Mouse (Mus musculus) left cerebral cortex, adult 18-20 months (tissue): Measurements from ENCODE around the gene Casc3. TPM values are rescaled to one million over a fixed set of nuclear protein-coding genes. Genes with fewer than 3 reads are reported as not detected.
"Not testable (repeated sequence)": the region's sequence is repeated elsewhere in the genome, so short reads cannot be mapped to it uniquely, and the experiment has no call there.

ENCODE experiments used
- DNase-seq, 2 experiments: peaks; one replicate each; pipeline ENCODE4 v3.0.0; 2021 to 2022; ENCODE audit warnings: low spot score in 2 of 2, mixed read lengths in 1 of 2
- total RNA-seq, 2 experiments: library from RNA; stranded (reverse); gene quantifications; 2 replicates each; pipeline ENCODE4 v1.2.3; 2021

Gene Casc3
- total RNA-seq, 2 experiments from 2014 or later: 53.0 to 57.3 TPM

DNA sequence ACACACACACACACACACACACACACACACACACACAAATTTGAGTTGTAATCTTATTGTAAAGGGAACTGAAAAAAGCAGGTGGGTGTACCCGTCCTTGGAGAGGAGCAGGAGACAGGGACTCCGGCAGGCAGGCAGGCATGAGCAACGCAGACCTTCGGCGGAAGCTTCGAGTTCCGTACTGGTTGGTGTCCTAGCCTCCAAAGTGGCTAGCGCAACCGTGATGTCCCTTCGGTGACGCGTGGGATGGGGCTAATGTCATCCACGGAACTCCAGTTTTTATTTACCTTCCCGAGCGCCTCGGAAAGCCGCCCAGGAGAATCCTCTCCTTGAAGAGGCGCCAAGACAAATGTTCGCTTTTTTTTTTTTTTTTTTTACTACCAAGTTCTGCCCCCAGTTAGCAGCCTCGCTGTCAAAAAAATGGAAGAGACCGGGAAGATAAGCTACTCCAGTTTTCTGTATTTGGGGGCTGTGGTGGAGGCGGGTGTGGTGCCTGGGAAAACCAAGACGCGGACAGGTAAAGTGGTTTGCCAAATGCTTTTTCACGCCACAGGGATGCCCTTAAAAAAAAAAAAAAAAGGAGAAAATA lies 15.4 kb upstream of the Casc3 start:
- DNase-seq: no peak

DNA sequence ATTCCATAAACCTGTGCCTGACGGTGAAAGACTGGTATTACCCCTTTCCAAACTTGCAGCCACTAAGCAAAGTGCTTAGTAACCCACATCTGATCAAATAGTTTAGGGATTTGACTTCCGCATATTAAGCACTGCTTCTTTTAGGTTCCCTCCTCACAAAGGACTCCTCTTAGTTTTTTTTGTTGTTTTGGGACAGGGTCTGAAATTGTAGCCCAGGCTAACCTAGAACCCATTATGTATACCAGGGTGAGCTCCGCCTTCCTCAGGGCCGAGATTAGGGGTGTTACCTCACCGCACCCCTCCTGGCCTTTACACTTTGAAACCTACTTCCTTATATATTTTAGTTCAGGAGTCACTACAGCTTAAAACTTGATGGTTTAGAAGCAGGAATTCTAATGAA lies 14.9 kb upstream of the Casc3 start:
- no peak for DNase-seq

DNA sequence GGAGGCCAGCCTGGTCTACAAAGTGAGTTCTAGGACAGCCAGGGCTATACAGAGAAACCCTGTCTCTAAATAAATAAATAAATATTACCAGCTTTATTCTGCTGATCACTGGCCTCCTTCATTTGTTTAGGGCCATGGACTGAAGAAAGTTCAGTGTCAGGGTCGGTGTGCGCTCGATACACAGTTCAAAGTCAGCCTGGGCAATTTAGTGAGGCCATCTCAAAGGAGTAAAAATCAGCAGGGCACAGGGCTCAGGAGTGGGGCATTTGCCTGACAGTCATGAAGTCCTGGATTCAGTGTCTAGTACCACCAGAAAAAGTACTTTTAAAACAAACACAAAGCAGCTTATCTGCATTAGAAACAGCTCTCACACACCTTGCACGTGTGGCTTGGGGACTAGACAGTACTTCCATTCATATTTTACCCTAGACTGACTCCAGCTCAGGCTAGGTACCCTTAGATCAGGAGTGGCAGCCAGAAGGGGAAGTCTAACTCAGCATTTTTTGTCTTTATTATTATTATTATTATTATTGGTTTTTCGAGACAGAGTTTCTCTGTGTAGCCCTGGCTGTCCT lies 14.0 kb upstream of the Casc3 start:
- DNase-seq: no peak

DNA sequence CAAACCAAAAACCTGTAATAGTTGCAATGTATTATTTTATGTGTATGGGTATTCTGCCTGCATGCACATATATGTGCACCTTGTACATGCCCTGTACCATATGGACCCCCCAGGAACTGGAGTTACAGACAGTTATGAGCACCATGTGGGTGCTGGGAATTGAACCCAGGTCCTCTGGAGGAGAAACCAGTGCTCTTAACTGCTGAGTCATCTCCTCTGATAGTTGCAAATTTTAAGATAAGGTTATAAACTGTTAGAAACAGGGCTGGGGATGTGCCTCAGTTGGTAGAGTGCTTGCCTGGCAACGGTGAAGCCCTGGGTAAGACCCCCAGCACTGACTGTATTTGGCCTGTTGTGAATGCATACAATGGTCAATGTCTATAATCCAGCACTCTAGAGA lies 13.3 kb upstream of the Casc3 start:
- DNase-seq: no peak

- no peak for DNase-seq
These were observed 12.6 kb upstream of the Casc3 start for GRCm38 (mm10) chr11:98792081-98792480.

- peak; percentile 61 to 75 for DNase-seq
These were observed 10.2 kb upstream of the Casc3 start for GRCm38 (mm10) chr11:98794469-98795014.

GRCm38 (mm10) chr11:98795015-98795713 lies 9.5 kb upstream of the Casc3 start, which contains the start of gene Msl1:
Gene Msl1 (plus strand): TSS chr11:98795516.
- DNase-seq: peak; percentile 84 to 89

GRCm38 (mm10) chr11:98795714-98796514 lies 8.8 kb upstream of the Casc3 start:
- DNase-seq: no peak

- peak; percentile 70 to 73 for DNase-seq
These were observed 8.0 kb upstream of the Casc3 start for GRCm38 (mm10) chr11:98796515-98797216.

GRCm38 (mm10) chr11:98797306-98797705 lies 7.4 kb upstream of the Casc3 start:
- no peak for DNase-seq

- no peak for DNase-seq
These were observed 6.8 kb upstream of the Casc3 start for GRCm38 (mm10) chr11:98797909-98798308.

- DNase-seq: no peak
These were observed 3.7 kb downstream of the Casc3 start for GRCm38 (mm10) chr11:98808417-98808816.

DNA sequence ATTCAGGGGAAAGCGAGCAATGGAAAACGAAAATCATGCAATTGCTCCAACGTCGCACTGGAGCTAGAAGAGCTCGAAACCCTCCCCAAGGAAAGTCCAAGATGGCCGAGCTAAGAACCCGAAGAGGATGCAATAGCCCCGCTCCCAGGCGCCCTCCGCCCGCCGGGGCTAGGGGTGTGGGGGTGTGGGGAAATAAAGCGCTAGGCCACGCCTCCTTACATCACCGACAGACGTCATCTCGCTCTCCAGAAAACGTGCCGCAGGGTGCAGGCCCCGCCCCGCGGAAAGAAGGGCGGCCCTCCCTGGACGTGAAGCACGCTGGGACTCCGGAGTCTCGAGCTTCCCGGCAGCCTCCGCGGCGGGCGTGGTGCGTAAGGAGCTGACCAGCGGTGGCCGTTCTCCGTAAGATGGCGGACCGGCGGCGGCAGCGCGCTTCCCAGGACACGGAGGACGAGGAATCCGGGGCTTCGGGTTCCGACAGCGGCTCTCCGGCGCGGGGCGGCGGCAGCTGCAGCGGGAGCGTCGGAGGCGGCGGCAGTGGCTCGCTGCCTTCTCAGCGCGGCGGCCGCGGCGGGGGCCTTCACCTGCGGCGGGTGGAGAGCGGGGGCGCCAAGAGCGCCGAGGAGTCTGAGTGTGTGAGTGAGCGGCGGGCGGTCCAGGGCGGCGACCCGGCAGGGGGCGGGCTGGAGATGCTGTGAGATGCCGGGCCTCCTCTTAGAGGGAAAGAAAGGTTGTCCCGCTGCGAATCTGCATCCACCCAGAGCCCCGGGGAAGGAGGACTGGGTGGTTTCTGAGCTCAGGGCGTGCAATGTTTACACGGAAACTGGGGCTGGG lies 5.0 kb downstream of the Casc3 start:
- DNase-seq: peak; percentile 99

DNA sequence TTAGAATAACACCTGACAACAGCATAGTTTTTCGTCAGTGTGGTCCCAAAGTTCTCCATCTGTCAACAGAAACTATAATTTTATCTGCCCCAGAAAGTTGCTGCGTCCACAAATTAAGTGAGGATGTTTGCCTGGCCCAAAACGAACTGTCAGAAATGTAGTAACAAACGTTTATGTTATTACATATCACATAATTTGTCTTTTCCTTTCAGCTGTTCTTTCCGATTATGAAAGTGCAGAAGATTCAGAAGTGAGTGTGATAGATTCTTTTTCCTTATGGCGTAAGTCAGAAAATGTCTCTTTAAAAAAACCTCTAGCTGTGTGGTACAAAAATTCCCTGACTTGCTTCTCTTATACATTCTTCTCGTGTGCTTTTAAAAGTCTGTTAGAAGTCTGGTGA lies 6.0 kb downstream of the Casc3 start:
- DNase-seq: no peak

DNA sequence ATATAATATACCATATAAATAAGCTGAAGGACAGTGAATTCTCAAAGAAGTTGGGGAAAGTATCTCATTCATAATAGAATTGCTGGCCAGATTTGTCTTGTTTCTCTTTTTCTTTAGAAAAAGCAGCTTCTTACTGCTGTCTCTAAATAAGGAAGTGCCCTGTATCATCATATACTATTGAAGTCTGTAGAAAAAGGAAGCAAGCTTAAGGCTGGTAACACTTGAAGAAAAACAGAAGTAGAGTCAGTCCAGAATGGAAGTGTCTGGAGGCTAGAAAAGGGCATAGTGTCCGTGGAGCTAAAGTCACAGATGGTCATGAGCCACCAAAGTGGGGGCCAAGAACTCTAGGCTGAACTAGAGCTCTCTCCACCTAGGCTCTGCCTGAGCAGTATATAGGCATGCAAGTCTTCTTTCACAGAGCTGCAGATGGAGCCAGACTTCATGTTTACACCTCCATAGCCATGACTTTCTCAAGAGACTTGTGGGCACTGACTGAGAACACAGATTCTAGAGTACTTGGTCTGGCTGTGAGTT lies 12.1 kb downstream of the Casc3 start:
- no peak for DNase-seq

DNA sequence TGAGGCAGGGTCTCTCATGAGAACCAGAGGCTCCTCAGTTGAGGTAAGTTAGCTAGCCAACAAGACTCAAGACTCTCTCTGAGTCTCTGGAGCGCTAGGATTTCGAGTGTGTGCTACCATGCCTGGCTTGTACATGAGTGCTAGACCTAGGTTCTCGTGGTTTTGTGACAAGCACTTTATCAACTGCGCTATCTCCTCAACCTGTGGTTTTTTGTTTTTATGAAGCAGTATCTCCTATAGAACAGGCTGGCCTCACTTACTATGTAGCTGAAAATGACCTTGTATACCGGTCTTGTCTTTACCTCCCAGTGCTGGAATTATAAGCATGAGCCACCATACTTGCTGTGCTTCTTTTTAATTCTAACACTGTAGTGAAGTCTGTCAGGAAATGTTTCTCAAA lies 16.3 kb downstream of the Casc3 start:
- no peak for DNase-seq

- DNase-seq: not testable (repeated sequence)
These were observed 21.4 kb downstream of the Casc3 start for GRCm38 (mm10) chr11:98826071-98826470.

GRCm38 (mm10) chr11:98827877-98828276 lies 23.2 kb downstream of the Casc3 start:
- DNase-seq: no peak

- no peak for DNase-seq
These were observed 24.5 kb downstream of the Casc3 start for GRCm38 (mm10) chr11:98829091-98829775.
